Mouse (Mus musculus): Measurements from ENCODE around the gene Tbc1d8b. TPM values are rescaled to one million over a fixed set of nuclear protein-coding genes. Genes with fewer than 3 reads are reported as not detected.

Tbc1d8b gene
- polyA plus RNA-seq, 2 experiments, result 0.14 to 1.3 TPM

DNA sequence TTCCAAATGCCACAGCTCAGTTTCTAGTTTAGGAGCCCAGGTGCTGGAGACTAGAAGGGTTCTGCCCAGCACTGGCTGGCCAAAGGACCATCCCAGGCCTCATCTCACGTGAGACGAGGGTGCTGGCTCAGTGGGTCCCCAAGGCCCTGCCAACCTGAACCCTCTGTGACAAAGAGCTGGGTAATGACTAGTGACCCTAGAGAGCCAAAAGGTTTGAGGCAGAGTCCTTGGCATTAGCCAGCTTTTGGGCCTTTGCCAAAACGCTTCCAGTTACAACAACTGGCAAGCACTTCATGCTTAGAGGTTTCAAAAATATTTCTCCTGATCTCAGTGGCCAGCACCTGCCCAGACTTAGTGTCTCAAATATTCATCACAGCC, 98.2 kb downstream of the Tbc1d8b start:
- no peak for ATAC-seq (ENCODE audit: insufficient read depth)
- Histone ChIP-seq H3K9ac (replicated peaks) (no peak overlapping the region), H3K4me3 (ENCODE audit: insufficient read depth in 1 of 2, low read depth in 2 of 2, low read length in 2 of 2) (no peak overlapping the region), H3K4me1 (replicated peaks; ENCODE audit: control insufficient read depth in 2 of 2, insufficient read depth in 2 of 2, low read length in 1 of 2) (peaks cover 0 to 16% of the 10 kb centered on the region in 2 experiments; a peak in 3 of 4 replicates), H3K9me3 (ENCODE audit: control insufficient read depth, low read length) (no peaks in the 10 kb centered on the region), H3K27me3 (ENCODE audit: control insufficient read depth, insufficient read depth, low read length) (no peaks in the 10 kb centered on the region), H3K27ac (no peak overlapping the region), H3K4me2 (ENCODE audit: low read depth) (no peak overlapping the region), H3K36me3 (replicated peaks; ENCODE audit: control insufficient read depth, insufficient read depth, low read depth) (no peaks in the 10 kb centered on the region)
- WGBS (ENCODE audit: insufficient replicate concordance), result 45% methylated on average over 3 of the region's 3 CpGs
- no peak for TF ChIP-seq EP300 (IDR thresholded peaks at IDR 0.05; ENCODE audit: low read depth)
- no peak for TF ChIP-seq CTCF (IDR thresholded peaks at IDR 0.05; ENCODE audit: low read depth)
- DNase-seq (ENCODE audit: low read depth in 3 of 3, low spot score in 3 of 3), result no peak

DNA sequence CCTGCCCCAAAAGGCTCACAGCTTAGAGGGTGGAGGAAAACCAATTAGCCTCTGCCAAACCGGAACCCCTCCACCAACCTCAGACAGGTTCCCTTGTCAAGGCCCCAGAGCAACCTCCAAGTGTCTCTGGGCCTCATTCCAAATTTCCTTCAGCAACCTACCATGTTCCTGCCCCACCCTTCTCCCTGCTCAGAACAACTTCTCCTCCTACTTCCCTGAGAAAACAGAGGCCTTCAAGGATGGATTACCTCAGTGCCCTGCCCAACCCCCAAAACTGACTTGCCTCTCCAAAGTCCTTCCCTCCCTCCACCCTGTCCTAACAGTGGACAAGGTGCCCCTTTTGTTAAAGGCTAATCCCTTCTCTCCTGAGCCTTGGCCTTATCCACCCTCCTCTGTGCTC, 101.0 kb downstream of the Tbc1d8b start:
- ATAC-seq (ENCODE audit: insufficient read depth) (no peak), DNase-seq (ENCODE audit: low read depth in 3 of 3, low spot score in 3 of 3) (no peak)
- no peaks in the 10 kb centered on the region for H3K9me3 ChIP-seq (ENCODE audit: control insufficient read depth, low read length)

GRCm38 (mm10) chrX:139794072-139794845, 109.5 kb downstream of the Tbc1d8b start:
- H3K9ac ChIP-seq (replicated peaks), result no peak overlapping the region
- H3K27me3 ChIP-seq (ENCODE audit: control insufficient read depth, insufficient read depth, low read length), result no peaks in the 10 kb centered on the region
- 49% methylated on average over 7 of the region's 7 CpGs for WGBS (ENCODE audit: insufficient replicate concordance)
- ATAC-seq (ENCODE audit: insufficient read depth) (no peak), DNase-seq (ENCODE audit: low read depth in 3 of 3, low spot score in 3 of 3) (no peak)
- TF ChIP-seq EP300 (IDR thresholded peaks at IDR 0.05; ENCODE audit: low read depth) (no peak), CTCF (IDR thresholded peaks at IDR 0.05; ENCODE audit: low read depth) (no peak)
- H3K27ac ChIP-seq, result no peak overlapping the region
- no peak overlapping the region for H3K4me3 ChIP-seq (ENCODE audit: insufficient read depth in 1 of 2, low read depth in 2 of 2, low read length in 2 of 2)
- no peaks in the 10 kb centered on the region for H3K36me3 ChIP-seq (replicated peaks; ENCODE audit: control insufficient read depth, insufficient read depth, low read depth)
- H3K9me3 ChIP-seq (ENCODE audit: control insufficient read depth, low read length), result no peaks in the 10 kb centered on the region
- no peak overlapping the region for H3K4me2 ChIP-seq (ENCODE audit: low read depth)
- no peaks in the 10 kb centered on the region for H3K4me1 ChIP-seq (replicated peaks; ENCODE audit: control insufficient read depth in 2 of 2, insufficient read depth in 2 of 2, low read length in 1 of 2)

More for the DNA sequence above, 101.0 kb downstream of the Tbc1d8b start:
- Histone ChIP-seq H3K36me3 (replicated peaks; ENCODE audit: control insufficient read depth, insufficient read depth, low read depth) (no peaks in the 10 kb centered on the region), H3K4me2 (ENCODE audit: low read depth) (no peak overlapping the region), H3K27me3 (ENCODE audit: control insufficient read depth, insufficient read depth, low read length) (no peaks in the 10 kb centered on the region), H3K4me1 (replicated peaks; ENCODE audit: control insufficient read depth in 2 of 2, insufficient read depth in 2 of 2, low read length in 1 of 2) (peaks cover 0 to 10% of the 10 kb centered on the region in 2 experiments; a peak in 3 of 4 replicates), H3K9ac (replicated peaks) (no peak overlapping the region), H3K4me3 (ENCODE audit: insufficient read depth in 1 of 2, low read depth in 2 of 2, low read length in 2 of 2) (no peak overlapping the region), H3K27ac (no peak overlapping the region)
- WGBS (ENCODE audit: insufficient replicate concordance), result 11% methylated on average over 1 of the region's 1 CpGs
- TF ChIP-seq CTCF (IDR thresholded peaks at IDR 0.05; ENCODE audit: low read depth), result no peak
- no peak for TF ChIP-seq EP300 (IDR thresholded peaks at IDR 0.05; ENCODE audit: low read depth)

DNA sequence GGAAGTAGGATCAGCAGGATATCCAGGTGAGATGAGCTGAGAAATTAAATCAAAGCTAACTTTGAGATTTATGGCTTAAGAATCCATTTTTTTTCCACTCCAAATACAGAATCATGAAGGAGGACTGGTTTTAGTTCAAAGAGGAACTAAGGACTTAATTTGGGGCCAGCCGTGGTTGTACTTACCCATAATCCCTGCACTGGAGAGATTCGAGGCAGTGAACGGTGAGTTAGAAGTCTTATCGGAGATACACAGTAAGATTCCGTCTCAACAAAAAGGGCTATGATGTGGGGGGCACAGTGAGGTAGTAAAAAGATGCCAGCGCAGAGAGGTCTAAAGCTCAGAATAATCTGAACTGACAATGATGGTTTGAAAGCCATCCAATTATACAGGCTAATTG, 111.2 kb downstream of the Tbc1d8b start:
- H3K36me3 ChIP-seq (replicated peaks; ENCODE audit: control insufficient read depth, insufficient read depth, low read depth), result no peaks in the 10 kb centered on the region
- H3K27ac ChIP-seq, result no peak overlapping the region
- 64% methylated on average over 6 of the region's 6 CpGs for WGBS (ENCODE audit: insufficient replicate concordance)
- no peak overlapping the region for H3K4me3 ChIP-seq (ENCODE audit: insufficient read depth in 1 of 2, low read depth in 2 of 2, low read length in 2 of 2)
- H3K27me3 ChIP-seq (ENCODE audit: control insufficient read depth, insufficient read depth, low read length), result no peaks in the 10 kb centered on the region
- no peak overlapping the region for H3K9ac ChIP-seq (replicated peaks)
- TF ChIP-seq EP300 (IDR thresholded peaks at IDR 0.05; ENCODE audit: low read depth) (no peak), CTCF (IDR thresholded peaks at IDR 0.05; ENCODE audit: low read depth) (no peak)
- no peaks in the 10 kb centered on the region for H3K9me3 ChIP-seq (ENCODE audit: control insufficient read depth, low read length)
- no peak for ATAC-seq (ENCODE audit: insufficient read depth)
- no peak overlapping the region for H3K4me2 ChIP-seq (ENCODE audit: low read depth)
- no peak for DNase-seq (ENCODE audit: low read depth in 3 of 3, low spot score in 3 of 3)
- H3K4me1 ChIP-seq (replicated peaks; ENCODE audit: control insufficient read depth in 2 of 2, insufficient read depth in 2 of 2, low read length in 1 of 2), result no peaks in the 10 kb centered on the region

- no peak for TF ChIP-seq EP300 (IDR thresholded peaks at IDR 0.05; ENCODE audit: low read depth)
- no peak for TF ChIP-seq CTCF (IDR thresholded peaks at IDR 0.05; ENCODE audit: low read depth)
- H3K9me3 ChIP-seq (ENCODE audit: control insufficient read depth, low read length), result no peaks in the 10 kb centered on the region
- H3K27ac ChIP-seq, result no peak overlapping the region
- H3K27me3 ChIP-seq (ENCODE audit: control insufficient read depth, insufficient read depth, low read length), result no peaks in the 10 kb centered on the region
- H3K9ac ChIP-seq (replicated peaks), result no peak overlapping the region
- H3K4me2 ChIP-seq (ENCODE audit: low read depth), result no peak overlapping the region
- 75% methylated on average over 9 of the region's 9 CpGs for WGBS (ENCODE audit: insufficient replicate concordance)
- H3K36me3 ChIP-seq (replicated peaks; ENCODE audit: control insufficient read depth, insufficient read depth, low read depth), result no peaks in the 10 kb centered on the region
- DNase-seq (ENCODE audit: low read depth in 3 of 3, low spot score in 3 of 3) (no peak), ATAC-seq (ENCODE audit: insufficient read depth) (no peak)
- no peaks in the 10 kb centered on the region for H3K4me1 ChIP-seq (replicated peaks; ENCODE audit: control insufficient read depth in 2 of 2, insufficient read depth in 2 of 2, low read length in 1 of 2)
- H3K4me3 ChIP-seq (ENCODE audit: insufficient read depth in 1 of 2, low read depth in 2 of 2, low read length in 2 of 2), result no peak overlapping the region
Observed at GRCm38 (mm10) chrX:139797875-139798274, 113.1 kb downstream of the Tbc1d8b start.
